Mouse (Mus musculus): ENCODE measurements at regions not wholly inside any gene's neighbourhood (a gene's known extent, or its start where the extent isn't known, plus 50 kb on each side); places are given as distances from the start of the nearest gene placed in this dataset.

GRCm38 (mm10) chr8:91883012-91883411 is 81.1 kb upstream of the Irx3 start:
- DNase-seq (ENCODE audit: low read depth, low spot score) = no peak

- DNase-seq (ENCODE audit: low read depth, low spot score) = no peak
Observed at GRCm38 (mm10) chr8:91878886-91879285, 77.0 kb upstream of the Irx3 start.

- no peak for DNase-seq (ENCODE audit: low read depth, low spot score)
Observed at GRCm38 (mm10) chr8:91876161-91876560, 74.3 kb upstream of the Irx3 start.

- no peak for DNase-seq (ENCODE audit: low read depth, low spot score)
Observed at GRCm38 (mm10) chr8:91873232-91873631, 71.4 kb upstream of the Irx3 start.

- DNase-seq (ENCODE audit: low read depth, low spot score) = no peak
Observed at GRCm38 (mm10) chr8:91872278-91873115, 70.6 kb upstream of the Irx3 start.

- no peak for DNase-seq (ENCODE audit: low read depth, low spot score)
Observed at GRCm38 (mm10) chr8:91867069-91867468, 65.2 kb upstream of the Irx3 start.

GRCm38 (mm10) chr8:91866076-91866475 is 64.2 kb upstream of the Irx3 start:
- DNase-seq (ENCODE audit: low read depth, low spot score) = no peak

- DNase-seq (ENCODE audit: low read depth, low spot score) = no peak
Observed at GRCm38 (mm10) chr8:91865361-91865760, 63.5 kb upstream of the Irx3 start.

GRCm38 (mm10) chr8:91863505-91863904 is 61.6 kb upstream of the Irx3 start:
- DNase-seq (ENCODE audit: low read depth, low spot score) = no peak

- DNase-seq (ENCODE audit: low read depth, low spot score) = no peak
Observed at GRCm38 (mm10) chr8:91855881-91856280, 54.0 kb upstream of the Irx3 start.

GRCm38 (mm10) chr8:91854369-91854768 is 52.5 kb upstream of the Irx3 start:
- no peak for DNase-seq (ENCODE audit: low read depth, low spot score)

- no peak for DNase-seq (ENCODE audit: low read depth, low spot score)
Observed at GRCm38 (mm10) chr8:91853803-91854202, 51.9 kb upstream of the Irx3 start.

- DNase-seq (ENCODE audit: low read depth, low spot score) = no peak
Observed at GRCm38 (mm10) chr8:91853336-91853735, 51.5 kb upstream of the Irx3 start.
